Mouse (Mus musculus) adrenal gland, postnatal 4 days (tissue): ENCODE results near the gene Birc5. TPM values are rescaled to one million over a fixed set of nuclear protein-coding genes. Genes with fewer than 3 reads are reported as not detected.
"Not testable (repeated sequence)": the region's sequence is repeated elsewhere in the genome, so short reads cannot be mapped to it uniquely, and the experiment has no call there.

Experiments
- DNase-seq, 2 experiments: peaks; one replicate each; pipeline ENCODE4 v3.0.0; 2021 to 2022; ENCODE audit warnings: low spot score in 2 of 2, mixed read lengths in 2 of 2
- total RNA-seq, 2 experiments: library from RNA; stranded (reverse); gene quantifications; 2 replicates each; pipeline ENCODE4 v1.2.3; 2021

Gene Birc5
- total RNA-seq, 2 experiments from 2014 or later, result 43.4 to 43.8 TPM

DNA sequence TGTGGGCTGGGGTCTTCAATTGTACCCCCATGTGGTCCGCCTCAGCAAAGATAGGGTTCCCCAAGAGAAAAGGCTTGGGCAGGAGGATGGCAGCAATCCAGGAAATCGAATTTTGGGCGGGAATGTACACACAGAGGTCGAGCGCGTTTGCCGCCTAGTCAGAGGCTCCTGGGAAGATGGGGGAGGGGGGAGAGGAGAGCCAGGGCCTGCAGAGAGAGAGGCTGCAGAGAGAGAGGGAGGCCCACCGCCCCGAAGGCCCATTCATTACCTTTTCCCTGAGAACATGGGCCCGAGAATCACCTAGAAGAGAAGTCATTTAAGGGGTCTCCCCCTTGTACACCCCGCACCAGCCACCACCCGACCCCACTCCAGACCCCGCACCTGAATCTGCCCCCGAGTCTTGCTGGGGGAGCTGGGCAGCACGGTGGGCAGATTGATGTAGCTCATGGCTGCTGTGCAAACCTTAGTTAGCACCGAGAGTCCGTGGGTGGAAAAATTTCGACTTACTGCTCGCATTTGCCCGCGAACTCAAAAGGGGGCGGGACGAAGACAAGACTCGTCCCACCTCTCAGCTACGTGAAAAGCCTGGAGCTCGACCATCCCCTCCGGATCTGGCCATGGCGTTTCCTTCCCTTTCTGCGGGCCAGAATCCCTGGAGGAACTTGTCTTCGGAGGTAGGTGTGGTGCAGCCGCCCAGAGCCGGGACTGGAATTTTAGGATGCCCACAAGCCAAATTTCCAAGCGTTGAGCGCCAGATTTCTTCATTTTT lies 23.5 kb upstream of the Birc5 start, which contains the start of the genes Afmid and Tk1:
Afmid (plus strand) TSS at position 592 of the 769 bp plus-strand sequence.
Tk1 (minus strand) TSS at position 760 of the 769 bp plus-strand sequence.
- DNase-seq, result peak in 1 of 2 experiments; percentile 61

DNA sequence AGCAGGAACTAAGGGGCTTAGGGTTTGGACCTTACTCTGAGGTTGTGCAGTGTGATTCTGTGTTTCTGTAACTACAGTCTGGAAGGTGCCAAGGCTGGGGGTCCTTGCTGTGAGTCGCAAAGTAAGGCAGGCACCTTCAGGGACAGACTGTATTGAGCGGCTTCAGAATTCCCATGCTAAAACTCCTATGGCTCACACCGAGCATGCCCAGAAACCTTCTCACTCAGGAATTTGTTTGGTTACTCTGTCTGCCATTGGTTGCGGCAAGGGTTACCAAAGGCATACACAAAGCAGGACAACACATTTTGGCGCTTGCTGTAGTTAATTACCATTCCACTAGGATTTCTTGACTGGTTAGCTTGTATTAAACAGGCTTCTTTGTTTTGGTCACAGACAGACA lies 22.9 kb upstream of the Birc5 start:
- no peak for DNase-seq

DNA sequence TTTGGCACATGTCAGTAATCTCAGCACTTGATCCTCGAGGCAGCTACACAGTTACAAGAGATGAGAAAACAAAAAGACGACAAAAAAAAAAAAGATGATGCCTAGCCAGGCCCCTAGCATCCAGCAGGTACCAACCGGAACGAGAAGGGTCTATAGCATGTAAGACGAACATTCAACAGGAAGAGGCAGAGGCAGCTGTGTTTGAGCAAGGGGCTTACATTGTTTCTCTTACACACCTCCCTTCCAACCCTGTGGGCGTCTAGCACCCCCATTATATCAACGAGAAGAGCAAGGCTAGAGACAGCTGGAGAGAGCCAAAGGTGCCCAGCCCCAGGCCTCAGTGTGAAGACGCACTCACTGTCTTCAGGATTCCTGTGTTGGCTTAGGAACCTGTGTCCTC lies 22.1 kb upstream of the Birc5 start:
- no peak for DNase-seq

DNA sequence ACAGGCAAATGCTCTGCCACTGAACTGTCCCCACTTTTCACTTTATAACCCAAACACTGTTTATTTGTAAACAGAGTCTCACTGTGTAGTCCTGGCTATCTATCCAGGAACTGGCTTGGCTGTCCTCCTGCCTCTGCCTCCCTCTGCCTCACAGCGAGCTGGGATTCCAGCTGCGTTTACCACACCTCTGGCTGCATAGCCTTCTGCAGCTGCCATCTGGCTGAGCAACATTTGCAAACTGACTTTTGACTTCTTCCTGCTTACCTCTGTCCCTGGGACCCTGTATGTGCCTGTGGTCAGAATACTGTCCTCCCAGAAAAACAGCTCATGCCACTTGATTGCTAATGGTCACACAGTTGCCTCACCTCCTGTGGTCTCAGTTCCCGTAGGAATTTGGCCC lies 21.7 kb upstream of the Birc5 start:
- DNase-seq, result no peak

DNA sequence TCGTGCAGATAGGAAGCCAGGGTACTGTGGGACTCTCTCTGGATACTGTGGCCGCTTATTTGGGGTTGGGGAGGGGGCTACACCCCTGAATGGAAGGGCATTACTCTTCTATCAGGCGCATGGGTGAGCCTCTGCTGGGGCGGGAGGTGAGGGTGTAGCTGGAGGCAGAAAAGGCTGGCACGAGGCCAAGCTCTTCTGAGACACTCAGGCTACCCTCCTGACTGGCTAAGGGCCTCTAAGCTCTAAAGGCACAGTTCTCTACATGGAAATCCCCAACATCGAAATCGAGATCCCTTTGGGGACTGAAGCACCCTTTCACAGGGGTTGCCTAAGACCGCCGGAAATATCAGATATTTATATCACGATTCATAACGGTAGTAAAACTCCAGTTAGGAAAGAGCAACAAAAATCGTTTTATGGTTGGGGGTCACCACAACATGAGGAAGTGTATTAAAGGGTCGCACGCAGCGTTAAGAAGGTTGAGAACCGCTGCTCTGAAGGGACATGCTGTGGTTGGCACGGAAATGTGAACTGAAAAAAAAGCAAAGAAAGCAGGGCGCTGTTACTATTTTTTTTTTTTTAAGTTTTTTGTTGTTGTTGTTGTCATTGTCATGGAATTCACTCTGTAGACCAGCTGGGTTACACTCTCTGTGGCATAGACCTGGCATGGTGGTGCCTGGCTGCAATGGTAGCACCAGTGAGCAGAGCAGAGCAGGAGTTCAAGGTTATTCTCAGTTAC lies 20.7 kb upstream of the Birc5 start:
- DNase-seq, result no peak

DNA sequence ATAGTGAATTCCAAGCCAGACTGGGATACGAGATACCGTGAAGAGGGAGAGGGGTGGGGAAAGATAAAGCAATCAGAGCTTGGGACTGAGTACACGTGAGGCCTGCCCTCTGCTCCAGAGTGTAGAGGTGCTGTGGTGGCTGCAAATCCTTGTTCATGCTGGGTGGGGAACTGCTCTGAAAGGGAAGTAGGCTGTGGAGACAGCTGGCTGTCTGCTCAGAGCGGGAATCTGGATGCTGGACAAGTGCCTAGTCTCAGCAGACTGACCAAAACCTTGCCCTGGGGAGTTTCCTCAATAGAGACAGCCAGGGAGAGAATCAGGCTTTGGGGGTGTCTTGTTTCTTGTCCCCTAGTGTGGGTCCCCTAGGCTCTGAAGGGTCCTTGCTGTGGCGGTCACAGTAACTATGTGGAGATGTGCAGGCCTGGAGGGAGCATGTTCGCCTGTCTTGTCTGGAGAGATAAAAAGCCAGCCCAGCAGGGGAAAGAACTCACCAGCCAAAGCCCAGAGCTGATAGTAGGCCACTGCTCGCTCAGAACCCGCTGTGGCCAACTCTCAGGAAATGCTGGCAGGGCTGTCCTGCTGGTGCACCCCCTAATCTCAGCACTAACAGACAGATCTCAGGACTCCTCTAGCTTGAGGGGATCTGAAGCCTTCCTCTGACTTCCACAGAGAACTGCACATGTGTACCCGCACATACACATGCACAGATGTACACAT lies 20.0 kb upstream of the Birc5 start:
- no peak for DNase-seq

DNA sequence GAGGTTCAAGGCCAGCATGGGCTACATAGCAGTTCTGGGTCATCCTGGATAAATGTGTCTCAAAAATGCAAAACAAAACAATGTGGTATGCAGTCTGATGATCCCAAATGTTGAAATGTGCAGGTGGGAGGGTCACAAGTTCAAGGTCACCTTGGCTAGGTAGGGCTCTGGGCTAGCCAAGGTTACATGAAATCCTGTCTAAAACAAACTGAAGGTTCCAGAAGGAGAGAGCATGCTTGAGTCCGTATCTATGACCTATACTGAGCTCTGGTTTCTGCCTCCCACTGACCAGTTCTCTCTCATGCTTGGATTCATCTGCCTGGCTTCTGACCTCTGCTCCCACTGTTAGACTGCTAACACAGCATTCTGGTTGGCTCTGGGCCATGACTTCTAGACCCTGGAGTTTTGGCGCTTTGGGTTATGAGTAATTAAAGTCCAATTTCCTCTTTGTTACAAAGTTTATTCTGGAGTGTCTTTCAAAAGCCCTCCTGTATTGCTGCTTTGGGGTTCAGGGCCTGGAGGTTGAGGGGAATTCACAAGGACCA lies 19.3 kb upstream of the Birc5 start:
- no peak for DNase-seq

DNA sequence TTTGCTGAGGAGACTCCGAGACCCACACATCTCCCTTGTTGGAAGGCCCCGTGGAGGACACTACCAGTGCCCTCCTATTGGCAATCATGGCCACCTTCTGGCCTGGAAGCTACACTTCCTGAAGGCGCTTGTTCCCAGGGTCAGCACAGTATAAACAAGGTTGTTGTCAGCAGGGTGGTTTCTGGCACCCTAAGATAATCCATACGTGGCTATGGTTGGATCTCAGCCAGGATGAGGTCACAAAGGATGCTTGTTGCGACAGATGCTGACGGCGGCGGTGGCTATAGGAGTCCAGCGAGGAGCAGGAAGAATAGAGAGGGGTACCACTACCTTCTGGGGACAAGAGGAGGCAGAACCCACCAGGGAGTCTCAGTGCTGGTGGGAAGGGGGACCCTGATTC lies 18.6 kb upstream of the Birc5 start:
- no peak for DNase-seq

DNA sequence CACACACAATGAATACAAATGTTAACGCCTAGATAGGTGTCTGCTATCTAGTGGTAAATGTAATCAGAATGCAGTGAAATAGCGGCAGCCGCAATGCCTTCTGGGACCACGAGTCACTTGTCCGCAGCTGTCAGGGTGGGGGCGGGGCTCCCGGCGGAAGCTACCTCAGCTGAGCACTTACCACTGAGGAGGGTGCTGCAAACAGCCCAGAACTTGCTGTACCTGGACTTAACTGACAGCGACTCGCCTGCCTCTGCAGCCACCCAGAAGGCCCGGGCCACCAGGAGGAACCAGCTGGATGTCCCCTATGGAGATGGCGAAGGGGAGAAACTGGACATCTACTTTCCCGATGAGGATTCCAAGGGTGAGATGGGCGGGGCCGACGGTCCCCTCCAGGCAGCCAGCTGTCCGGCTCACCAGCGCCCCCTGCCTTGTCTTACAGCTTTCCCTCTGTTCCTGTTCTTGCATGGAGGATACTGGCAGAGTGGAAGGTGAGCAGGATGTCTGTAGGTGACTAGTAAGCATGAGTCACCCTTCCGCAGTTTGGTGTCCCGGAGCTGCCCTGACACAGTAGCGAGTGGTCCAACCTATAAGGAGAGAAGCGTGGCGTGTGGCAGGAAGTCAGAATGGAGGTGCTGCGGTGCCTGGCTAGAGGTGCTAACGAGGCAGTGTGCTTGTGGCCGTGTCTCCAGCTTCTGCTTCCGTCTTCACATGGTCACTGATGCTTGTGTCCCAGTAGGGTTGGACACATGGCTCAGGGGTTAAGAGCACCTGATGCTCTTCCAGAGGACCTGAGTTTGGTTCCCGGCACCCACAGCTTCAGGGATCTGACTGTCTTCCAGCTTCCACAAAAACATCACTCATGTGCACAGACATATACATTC lies 16.7 kb upstream of the Birc5 start:
- DNase-seq, result peak in 1 of 2 experiments; percentile 51

DNA sequence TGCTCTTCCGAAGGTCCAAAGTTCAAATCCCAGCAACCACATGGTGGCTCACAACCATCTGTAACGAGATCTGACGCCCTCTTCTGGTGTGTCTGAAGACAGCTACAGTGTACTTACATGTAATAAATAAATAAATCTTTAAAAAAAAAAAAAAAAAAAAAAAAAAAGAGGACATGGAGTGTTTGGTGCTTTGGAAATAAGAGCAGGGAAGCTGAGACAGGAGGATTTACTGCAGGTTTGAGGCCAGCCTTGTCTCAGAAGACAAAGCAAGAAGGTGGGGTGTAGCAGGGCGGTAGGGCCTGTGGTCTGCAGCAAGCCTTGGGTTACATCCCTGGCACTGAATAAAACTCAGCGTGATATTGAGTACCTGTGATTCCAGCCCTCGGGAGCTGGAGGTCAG lies 15.5 kb upstream of the Birc5 start:
- not testable (repeated sequence) for DNase-seq

DNA sequence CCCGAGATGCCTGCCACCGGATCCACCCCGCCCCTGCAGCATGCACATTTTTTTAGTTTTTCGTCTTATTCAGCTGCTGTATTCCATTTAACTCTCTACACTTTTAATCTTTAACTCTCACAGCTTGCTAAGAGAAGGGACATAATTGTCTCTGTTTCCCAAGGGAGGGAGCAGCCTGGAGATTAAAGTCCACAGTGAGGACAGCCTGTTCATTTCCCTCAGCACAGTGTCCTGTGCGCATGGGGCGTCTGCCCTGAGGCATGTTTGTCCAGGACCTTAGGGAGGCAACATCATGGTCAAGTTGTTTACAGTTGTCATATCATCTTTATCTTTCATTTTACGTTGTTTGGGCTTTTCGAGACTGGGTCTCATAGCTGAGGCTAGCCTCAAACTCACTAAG lies 15.0 kb upstream of the Birc5 start:
- DNase-seq, result no peak

DNA sequence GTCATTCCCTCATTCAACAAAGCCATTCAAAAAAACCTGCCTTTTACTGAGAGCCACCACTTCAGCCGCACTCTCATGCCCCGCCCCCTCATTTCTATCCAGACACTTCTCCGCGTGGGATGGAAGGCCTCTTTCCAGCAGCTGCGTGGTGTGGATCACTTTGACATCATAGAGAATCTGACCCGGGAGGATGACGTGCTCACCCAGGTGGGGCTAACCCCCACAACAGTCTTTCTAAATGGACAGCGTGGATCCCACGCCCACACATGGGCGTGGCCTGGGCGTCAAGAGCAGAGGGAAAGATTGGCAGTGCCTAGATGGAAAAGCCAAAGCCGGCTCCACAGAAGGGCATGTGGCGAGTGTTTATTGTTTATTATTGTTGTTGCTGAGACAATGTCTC lies 12.7 kb upstream of the Birc5 start:
- DNase-seq, result no peak

DNA sequence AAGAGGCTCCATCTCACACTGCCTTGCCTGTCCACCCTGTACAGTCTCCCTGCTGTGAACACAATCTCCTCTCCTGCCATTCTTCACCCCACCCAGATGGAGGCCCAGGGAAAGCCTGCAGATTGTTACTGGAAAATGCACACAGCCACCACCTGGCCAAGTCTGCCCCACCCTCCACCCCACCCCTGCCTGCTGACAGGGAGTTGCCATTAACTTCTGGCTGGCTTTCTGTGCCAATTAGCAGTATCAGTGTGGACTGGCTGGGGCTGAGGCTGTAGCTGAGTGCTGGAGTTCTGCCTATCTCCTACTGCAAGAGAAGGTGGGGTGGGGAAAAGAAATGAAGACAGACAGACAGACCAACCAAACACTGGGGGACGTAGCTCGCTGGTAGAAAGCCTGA lies 10.5 kb upstream of the Birc5 start:
- no peak for DNase-seq

DNA sequence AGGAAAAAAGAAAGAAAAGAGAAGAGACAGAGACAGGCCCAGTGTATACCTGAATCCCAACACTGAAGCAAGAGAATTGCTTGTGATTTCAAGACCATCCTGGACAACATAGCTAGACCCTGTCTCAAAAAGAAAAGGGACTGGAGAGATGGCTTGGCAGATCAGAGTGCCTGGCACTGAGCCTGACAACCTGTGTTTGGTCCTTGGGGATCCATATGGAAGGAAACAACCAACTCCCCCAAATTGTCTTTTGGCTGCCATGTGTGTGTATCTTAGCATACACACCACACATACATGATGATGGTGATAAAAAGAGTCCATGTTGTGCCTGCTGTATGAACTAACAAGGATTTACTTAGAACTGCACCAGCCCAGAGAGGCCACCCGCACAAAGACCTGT lies 10.0 kb upstream of the Birc5 start:
- no peak for DNase-seq

DNA sequence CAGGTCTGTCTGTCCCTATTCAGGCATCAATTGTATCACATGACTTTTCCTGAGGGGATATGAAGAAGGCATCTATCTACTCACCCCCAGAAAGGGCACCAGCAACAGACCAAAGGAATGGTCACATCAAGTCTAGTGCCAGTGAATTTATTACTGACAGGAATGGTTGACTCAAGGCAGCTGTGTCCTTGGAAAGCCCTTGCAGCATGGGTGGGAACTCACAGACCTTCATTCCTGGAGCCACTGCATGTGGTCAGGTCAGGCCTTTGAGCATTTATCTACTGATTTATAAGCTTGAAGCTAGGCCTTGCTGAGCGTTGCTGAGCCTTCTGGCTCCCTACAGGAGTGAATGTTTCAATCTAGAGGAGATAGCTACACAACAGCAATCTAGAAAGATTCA lies 8.1 kb upstream of the Birc5 start:
- no peak for DNase-seq

DNA sequence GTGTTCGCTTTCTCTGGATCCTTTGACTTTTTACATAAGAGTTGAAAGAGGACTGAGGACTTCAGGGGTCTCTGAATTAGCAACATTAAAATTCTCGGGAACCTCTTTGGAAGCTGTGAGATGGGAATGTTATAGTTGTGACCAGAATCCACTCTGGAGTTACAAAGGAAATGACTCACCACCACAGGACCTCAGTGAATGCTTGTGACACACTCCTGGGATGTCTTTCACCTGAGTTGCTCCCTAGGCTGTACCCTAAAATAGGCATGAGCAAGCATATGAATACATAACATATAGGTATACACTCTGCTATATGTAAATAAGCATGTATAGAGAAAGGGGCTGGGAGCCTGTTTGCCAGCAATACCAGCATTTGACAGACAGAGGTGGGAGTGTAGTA lies 5.6 kb upstream of the Birc5 start:
- no peak for DNase-seq

DNA sequence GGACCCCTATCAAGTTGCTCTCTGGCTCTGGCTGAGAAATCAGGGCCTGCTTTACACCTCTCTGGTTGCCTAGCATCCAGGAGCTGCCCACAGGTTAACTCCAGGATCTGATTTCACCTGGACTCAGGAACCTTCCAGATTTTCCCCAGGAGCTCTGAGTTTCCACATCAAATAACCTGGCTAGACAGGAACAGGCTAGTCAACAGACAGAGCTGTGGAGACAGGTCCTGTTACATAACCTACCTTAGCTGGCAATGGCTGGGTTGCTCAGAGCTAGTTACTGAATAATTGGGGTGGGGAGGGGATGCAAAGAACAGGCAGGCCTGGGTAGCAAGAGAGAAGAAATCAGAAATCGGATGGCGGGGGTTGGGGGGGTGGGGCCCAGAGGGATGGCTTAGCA lies 4.1 kb upstream of the Birc5 start:
- no peak for DNase-seq

DNA sequence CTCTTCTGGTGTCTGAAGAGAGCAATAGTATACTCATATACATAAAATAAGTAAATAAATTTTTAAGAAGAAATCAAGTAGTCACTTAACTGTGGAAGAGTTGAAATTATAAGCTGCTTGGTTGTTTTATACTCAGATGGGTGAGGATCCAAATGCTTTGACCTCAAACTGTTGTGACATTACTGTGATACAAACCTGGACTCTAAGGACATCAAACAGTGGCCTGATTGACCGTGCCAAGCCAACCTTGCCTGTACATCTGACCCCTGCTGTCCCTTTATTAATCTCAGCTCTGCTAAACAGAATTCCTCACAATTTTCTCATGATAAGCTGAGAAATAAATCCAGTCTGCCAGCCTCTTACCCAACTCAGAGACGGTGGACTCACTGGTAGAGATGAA lies 3.4 kb upstream of the Birc5 start:
- no peak for DNase-seq

DNA sequence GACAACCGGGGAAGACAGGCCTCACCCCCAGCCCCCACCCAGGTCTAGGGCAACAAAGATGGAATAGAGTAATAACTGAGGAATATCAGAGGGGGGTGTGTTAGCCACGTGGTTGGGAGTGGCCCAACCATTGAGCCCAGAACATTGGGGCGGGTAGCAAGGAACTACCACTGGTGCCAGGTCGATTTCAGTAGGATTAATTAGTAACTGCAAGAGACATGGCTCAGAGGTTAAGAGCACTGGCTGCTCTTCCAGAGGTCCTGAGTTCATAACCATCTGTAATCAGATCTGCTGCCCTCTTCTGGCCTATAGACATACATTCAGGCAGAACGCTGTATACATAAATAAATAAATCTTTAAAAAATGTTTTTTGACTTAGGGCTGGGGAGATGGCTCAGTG lies 2.4 kb upstream of the Birc5 start:
- no peak for DNase-seq

DNA sequence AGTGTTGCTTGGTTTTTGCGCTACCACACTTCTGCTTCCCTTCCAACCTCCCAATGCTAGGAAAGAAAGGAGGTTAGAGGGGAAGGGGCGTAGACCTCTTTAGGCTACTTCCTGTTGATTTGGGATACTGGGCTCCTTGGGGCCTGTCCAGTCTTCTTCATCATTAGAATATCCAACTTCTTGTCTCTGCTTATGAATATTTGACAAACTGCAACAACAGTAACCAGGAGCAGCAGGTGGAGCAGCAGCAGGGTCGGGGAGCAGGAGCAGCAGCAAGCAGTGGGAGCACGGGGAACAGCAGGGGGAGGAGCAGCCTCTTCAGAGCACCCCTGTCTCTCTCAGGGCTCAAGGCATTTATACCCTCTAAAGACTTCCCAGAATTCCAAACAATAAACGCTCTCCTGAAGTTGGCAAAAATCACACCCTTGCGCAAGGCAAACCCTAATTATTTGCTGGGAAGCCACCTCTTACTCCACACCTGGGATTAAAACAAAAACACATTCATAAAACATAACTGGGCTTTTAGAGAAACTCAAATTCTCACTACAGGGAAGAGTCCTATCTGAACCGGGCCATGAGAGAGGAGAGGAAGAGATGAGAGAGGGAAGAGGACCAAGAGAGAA lies 1.3 kb upstream of the Birc5 start:
- DNase-seq, result no peak
